Mouse (Mus musculus) thymus, adult 2 months (tissue): ENCODE data around the gene Gm973.

ENCODE experiments used
- CTCF ChIP-seq: fragments of 200-500 bp; IDR thresholded peaks from 2 replicates; pipeline ENCODE4 v1.5.1; 2012; ENCODE audit warnings: mild to moderate bottlenecking, control low read depth, low read length, moderate library complexity, borderline replicate concordance; ENCODE audit not compliant: control insufficient read depth, poor library complexity, insufficient read depth; ENCODE audit errors: extremely low read depth
- POLR2A ChIP-seq: fragments of 200-500 bp; IDR thresholded peaks from 2 replicates; pipeline ENCODE4 v1.6.1; 2012; ENCODE audit warnings: mild to moderate bottlenecking, low read length, control low read depth, moderate library complexity; ENCODE audit not compliant: control insufficient read depth, poor library complexity, insufficient read depth; ENCODE audit errors: extremely low read depth

DNA sequence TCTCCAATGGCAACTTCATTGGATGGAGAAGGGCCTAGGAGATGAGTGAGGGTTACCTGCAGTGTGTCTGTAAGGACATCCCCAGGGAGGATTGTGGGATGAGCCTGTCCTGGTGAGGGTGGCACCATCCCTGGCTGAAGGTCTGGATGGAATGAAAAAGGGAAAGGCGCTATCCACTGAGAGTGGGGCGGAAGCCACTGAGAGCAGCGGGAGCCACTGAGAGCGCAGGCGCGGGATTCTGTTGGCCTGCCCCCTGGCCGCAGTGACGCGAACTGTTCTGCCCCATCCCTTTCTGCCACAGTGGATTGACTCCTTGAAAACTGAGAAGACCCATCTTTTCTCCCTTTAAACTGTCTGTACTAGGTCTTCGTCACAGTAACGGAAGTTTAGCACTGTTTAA lies 87.8 kb downstream of the Gm973 start:
- TF ChIP-seq CTCF = no peak
- no peak for TF ChIP-seq POLR2A
